Mouse (Mus musculus) frontal cortex, adult (tissue): ENCODE measurements around the gene 5730522E02Rik.

Experiments
- ATAC-seq: cut with Nextera tagmentation; 2 replicates; pipeline ENCODE4 v1.9.2; 2017; ENCODE audit warnings: mild to moderate bottlenecking, moderate library complexity, mixed read lengths; ENCODE audit not compliant: low TSS enrichment

5730522E02Rik gene

GRCm38 (mm10) chr11:25684731-25685130 lies 525.8 kb downstream of the 5730522E02Rik start:
- peak; percentile 27; the same call in 1 of the 2 replicates for ATAC-seq

GRCm38 (mm10) chr11:25679856-25680255 lies 530.7 kb downstream of the 5730522E02Rik start:
- ATAC-seq, result no peak

DNA sequence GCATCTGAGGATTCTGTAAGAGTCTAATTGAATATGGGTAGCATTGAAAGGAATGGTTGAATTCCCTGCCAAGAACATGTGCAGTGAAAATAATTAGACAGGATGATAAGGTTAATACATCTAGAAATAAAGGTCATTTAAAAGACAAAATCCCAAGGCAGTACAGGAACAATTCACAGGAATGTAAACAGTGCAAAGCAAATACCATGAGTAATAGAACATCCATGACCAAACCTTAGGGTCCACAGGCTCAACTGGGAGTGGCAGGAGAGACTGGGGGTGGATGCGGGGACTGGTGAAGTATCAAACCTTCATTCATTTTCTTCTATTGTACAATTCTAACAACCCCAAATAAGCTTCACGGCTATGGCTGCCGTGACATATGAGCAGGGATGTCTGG lies 536.4 kb downstream of the 5730522E02Rik start:
- ATAC-seq, result no peak

- ATAC-seq, result peak; percentile 76
Measured at GRCm38 (mm10) chr11:25670018-25670417, 540.5 kb downstream of the 5730522E02Rik start.

- ATAC-seq, result no peak
Measured at GRCm38 (mm10) chr11:25664562-25665104, 545.9 kb downstream of the 5730522E02Rik start.

- ATAC-seq, result peak; percentile 79
Measured at GRCm38 (mm10) chr11:25646282-25646681, 564.3 kb downstream of the 5730522E02Rik start.

- peak; percentile 66; the same call in 1 of the 2 replicates for ATAC-seq
Measured at GRCm38 (mm10) chr11:25644767-25645622, 565.6 kb downstream of the 5730522E02Rik start.

DNA sequence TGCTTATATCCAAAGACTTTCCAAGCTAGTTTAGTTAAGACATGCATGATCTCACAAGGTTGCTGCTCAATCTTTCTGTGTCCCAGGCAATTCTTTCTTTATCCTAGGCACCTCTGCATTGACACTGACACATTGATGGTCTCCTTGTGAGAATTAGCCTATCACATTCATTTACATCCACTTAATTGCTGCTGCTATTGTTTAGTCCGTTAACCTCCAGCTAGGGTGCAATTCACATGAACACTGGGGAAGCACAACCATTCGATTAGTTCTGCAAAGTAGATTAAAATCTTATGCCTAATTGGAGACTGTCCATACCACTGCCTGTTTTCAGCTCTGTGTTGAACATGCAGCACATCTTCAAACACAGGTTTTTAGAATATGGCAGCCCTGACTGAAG lies 603.7 kb downstream of the 5730522E02Rik start:
- no peak for ATAC-seq

DNA sequence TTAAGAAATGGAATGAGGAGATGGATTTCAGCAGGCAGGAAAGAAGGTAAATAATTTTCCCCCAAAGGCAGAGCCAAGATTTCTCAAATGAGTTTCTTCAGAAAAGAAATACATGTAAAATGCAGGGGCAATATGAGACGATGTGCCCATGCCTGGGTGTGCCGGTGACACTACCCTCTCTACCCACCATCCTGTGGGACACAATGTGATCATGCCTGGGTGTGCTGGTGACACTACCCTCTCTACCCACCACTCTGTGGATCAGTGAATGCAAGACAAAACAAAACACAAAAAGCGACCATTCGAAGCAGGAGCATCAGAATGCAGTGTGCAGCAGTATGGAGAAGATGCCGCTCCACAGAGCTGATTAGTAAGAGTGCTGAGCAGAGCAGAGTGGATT lies 610.5 kb downstream of the 5730522E02Rik start:
- ATAC-seq, result no peak

DNA sequence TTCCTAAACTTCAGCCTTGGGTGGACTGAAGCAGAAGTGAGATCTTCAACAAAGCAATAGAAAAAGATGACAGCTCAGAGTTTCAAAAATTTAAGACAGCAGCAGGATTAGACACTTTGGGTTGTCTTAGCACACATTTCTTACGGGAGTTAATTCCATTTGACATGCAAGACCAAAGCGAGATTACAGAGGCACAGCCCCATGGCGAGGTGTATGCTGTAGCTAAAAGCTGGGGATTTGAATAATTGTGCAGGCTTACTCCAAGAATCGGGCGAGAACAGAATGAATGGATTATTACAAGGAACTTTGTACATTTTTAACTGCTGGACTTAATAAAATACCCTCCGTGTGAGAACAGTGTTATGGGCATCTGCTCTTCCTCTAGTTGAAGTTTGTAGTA lies 615.3 kb downstream of the 5730522E02Rik start:
- no peak for ATAC-seq

DNA sequence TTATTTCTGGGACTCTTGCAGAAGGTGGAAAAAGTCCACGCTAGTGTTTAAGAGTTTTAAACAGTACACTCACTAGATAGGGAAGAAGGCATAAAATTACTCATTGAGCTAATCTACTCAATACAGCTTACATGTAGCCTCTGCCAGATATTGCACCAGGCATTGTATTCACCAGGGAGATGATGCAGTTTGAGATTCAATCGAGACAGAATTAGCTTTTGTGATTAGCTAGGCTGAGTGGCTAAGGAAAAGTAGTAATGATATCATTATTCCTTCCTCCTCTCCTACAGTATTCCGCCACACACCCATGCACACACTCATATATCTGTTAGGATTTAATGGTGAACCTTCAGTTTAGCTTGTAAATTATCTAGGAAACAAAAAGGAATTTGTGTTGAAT lies 615.8 kb downstream of the 5730522E02Rik start:
- no peak for ATAC-seq

- ATAC-seq, result no peak
Measured at GRCm38 (mm10) chr11:25592268-25592667, 618.3 kb downstream of the 5730522E02Rik start.

DNA sequence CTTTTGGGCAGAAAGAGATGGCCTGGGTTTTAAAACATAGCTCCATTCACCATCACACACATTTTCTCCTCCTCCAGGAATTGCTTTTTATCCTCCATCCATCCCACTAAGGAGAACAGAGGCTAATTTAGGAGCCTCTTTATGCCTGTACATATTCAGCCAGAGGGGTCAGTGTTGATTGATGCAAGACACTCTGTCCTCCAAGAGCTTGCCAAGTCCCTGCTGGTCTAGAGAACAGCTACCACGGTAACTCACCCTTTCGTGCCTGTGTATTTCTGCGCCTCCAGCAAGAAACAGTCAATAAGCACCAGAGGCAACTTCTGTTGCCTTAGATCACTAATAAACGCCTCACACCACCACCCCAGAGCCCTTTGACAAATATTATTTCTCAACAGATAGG lies 620.3 kb downstream of the 5730522E02Rik start:
- no peak for ATAC-seq

GRCm38 (mm10) chr11:25589509-25589908 lies 621.1 kb downstream of the 5730522E02Rik start:
- ATAC-seq, result no peak

DNA sequence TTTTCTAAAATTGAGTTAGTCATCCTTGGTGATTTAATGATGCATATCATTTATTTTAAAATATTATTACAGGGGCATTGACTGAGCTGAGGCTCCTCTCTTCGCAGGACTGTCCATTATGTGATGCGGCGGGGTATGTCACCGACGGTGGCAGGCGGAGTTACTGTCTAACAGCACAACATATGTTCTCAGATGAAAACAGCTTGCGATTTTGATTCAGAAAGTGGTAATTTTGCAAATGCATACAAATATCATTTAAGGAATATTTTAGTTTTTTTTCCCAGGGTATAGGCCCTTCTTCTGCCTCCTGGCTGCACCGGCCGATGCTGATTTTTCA lies 636.5 kb downstream of the 5730522E02Rik start:
- ATAC-seq, result peak; percentile 23; the same call in 1 of the 2 replicates

GRCm38 (mm10) chr11:25573408-25574128 lies 637.0 kb downstream of the 5730522E02Rik start:
- no peak for ATAC-seq

- ATAC-seq, result no peak
Measured at GRCm38 (mm10) chr11:25571396-25571795, 639.2 kb downstream of the 5730522E02Rik start.
